Mouse (Mus musculus): ENCODE measurements around the gene Rc3h2.

Gene Rc3h2

DNA sequence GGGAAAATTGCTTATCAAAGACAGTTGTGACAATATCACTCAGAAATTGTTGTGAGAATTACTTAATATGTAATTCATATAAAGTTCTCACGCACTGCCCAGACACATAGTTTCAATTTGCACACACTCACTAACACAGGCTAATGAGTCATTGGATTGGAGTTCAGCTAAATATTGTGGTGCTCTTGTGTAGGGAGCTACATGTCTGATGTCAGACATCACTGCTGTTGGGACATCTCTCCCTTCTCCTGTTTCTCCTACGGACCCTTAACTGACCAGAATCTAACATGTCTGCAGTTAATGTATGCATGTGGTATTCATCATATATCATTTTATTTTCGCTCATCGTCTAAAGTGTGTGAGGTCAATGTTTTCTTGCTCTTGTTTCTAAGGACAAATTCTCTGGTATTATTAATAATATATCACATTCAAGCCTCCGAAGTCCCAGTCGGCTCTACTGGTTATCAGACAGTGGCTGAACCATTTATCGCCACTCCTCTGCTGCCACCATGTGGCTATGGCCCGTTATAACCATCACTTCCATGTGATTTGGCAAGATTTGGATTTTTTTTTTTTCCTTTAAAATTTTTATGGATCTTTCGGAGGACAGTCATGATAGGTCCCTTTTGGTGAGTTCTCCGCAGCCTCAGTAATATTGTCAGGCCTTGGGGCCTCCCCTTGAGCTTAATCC lies 84.1 kb downstream of the Rc3h2 start:
- DNase-seq (ENCODE audit: low read depth, low spot score) = peak; percentile 75

DNA sequence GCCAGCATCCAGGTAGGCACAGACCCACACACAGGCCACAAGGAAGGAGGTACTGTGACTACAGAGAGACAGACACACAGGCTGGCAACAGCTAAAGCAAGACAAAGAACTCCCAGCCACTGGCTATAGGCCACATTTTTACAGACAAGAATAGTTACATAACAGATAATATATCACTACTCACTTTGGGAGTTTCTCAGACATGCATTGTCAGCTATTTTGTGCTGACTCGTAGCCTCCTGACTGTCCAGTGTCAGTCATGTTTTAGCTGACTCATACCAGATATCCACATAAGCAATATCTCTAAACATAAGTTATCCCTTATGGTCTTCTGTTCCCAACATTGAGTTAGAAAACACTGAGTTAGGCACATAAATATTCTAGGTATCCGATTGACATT lies 89.4 kb downstream of the Rc3h2 start:
- no peak for DNase-seq (ENCODE audit: low read depth, low spot score)

DNA sequence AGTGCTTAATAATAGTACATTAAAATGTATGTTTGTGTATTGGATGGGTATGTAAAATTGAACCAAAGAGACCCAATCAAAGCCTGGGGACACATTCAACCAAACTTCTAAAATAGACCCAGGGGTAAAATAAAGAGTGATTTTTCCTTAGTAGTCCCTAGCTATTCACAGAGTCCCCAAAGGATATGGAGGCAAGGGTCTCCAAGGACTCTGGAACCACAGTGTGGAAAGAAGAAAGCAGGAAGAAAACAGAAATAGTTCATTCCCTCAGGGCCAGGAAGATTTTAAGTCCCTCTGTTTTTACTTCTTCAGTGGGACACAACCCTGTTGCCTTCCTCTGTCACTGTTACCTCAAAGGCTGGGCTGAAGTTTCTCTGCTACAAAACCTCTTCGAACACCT lies 96.5 kb downstream of the Rc3h2 start, which contains the start of gene Olfr368:
Gene Olfr368, plus strand, starts transcription at position 301 of the 400 bp plus-strand sequence.
- no peak for DNase-seq (ENCODE audit: low read depth, low spot score)

Data from A20 (cell line).